Mouse (Mus musculus): ENCODE measurements around the gene Adh1. TPM values are rescaled to one million over a fixed set of nuclear protein-coding genes. Genes with fewer than 3 reads are reported as not detected.

The Adh1 gene
- polyA plus RNA-seq, 1 experiment from 2014 or later: 160 TPM

DNA sequence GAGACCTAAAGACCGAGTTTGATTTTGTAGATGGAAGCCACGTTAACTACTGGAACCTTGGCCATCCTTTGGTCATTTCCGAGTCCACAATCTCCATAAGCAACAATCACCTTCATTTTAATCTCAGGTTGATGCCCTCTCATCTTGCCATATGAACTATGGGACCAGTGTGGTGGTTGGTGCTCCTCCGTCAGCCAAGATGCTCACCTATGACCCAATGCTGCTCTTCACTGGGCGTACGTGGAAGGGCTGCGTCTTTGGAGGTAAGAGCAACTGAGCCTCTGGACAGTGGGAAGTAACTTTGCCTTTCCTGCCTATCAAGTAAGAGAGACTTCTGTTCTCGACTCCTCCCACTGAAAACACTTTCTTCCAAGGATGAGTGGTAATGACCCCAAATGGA, 33.0 kb upstream of the Adh1 start:
- no peak for TF ChIP-seq CTCF (IDR thresholded peaks at IDR 0.05; ENCODE audit: low read depth)
- ATAC-seq (replicated peaks; ENCODE audit: low FRiP score, low read depth) (no peak), DNase-seq (ENCODE audit: low spot score) (no peak)
- 91% methylated on average over 8 of the region's 8 CpGs for WGBS
- Histone ChIP-seq H3K4me1 (replicated peaks; ENCODE audit: insufficient read depth, low read length) (no peaks in the 10 kb centered on the region), H3K9ac (ENCODE audit: low read depth, low read length) (no peak overlapping the region), H3K4me3 (replicated peaks; ENCODE audit: low read depth, low read length) (no peak overlapping the region), H3K4me2 (ENCODE audit: low read length) (no peak overlapping the region), H3K36me3 (ENCODE audit: insufficient read depth, low read length) (no peaks in the 10 kb centered on the region), H3K27me3 (ENCODE audit: insufficient read depth, low read length) (no peaks in the 10 kb centered on the region), H3K27ac (no peak overlapping the region), H3K9me3 (replicated peaks; ENCODE audit: low read length) (no peaks in the 10 kb centered on the region)

- TF ChIP-seq CTCF (IDR thresholded peaks at IDR 0.05; ENCODE audit: low read depth): no peak
- WGBS: 68% methylated on average over 1 of the region's 1 CpGs
- H3K9me3 ChIP-seq (replicated peaks; ENCODE audit: low read length): no peaks in the 10 kb centered on the region
- DNase-seq (ENCODE audit: low spot score) (peak; percentile 32), ATAC-seq (replicated peaks; ENCODE audit: low FRiP score, low read depth) (no peak)
- H3K27me3 ChIP-seq (ENCODE audit: insufficient read depth, low read length): no peaks in the 10 kb centered on the region
- no peak overlapping the region for H3K9ac ChIP-seq (ENCODE audit: low read depth, low read length)
- no peaks in the 10 kb centered on the region for H3K36me3 ChIP-seq (ENCODE audit: insufficient read depth, low read length)
- H3K4me2 ChIP-seq (ENCODE audit: low read length): no peak overlapping the region
- H3K4me3 ChIP-seq (replicated peaks; ENCODE audit: low read depth, low read length): no peak overlapping the region
- no peaks in the 10 kb centered on the region for H3K4me1 ChIP-seq (replicated peaks; ENCODE audit: insufficient read depth, low read length)
- no peak overlapping the region for H3K27ac ChIP-seq
These were observed 31.3 kb upstream of the Adh1 start for GRCm38 (mm10) chr3:138229448-138229847.

- ATAC-seq (replicated peaks; ENCODE audit: low FRiP score, low read depth) (no peak), DNase-seq (ENCODE audit: low spot score) (no peak)
- H3K36me3 ChIP-seq (ENCODE audit: insufficient read depth, low read length): no peaks in the 10 kb centered on the region
- no peaks in the 10 kb centered on the region for H3K9me3 ChIP-seq (replicated peaks; ENCODE audit: low read length)
- no peaks in the 10 kb centered on the region for H3K27me3 ChIP-seq (ENCODE audit: insufficient read depth, low read length)
- no peaks in the 10 kb centered on the region for H3K4me1 ChIP-seq (replicated peaks; ENCODE audit: insufficient read depth, low read length)
- no peak overlapping the region for H3K4me2 ChIP-seq (ENCODE audit: low read length)
- no peak overlapping the region for H3K4me3 ChIP-seq (replicated peaks; ENCODE audit: low read depth, low read length)
- 90% methylated on average over 3 of the region's 3 CpGs for WGBS
- no peak for TF ChIP-seq CTCF (IDR thresholded peaks at IDR 0.05; ENCODE audit: low read depth)
- H3K9ac ChIP-seq (ENCODE audit: low read depth, low read length): no peak overlapping the region
- no peak overlapping the region for H3K27ac ChIP-seq
These were observed 30.5 kb upstream of the Adh1 start for GRCm38 (mm10) chr3:138230266-138230665.

- H3K9me3 ChIP-seq (replicated peaks; ENCODE audit: low read length): no peaks in the 10 kb centered on the region
- no peak for TF ChIP-seq CTCF (IDR thresholded peaks at IDR 0.05; ENCODE audit: low read depth)
- H3K27me3 ChIP-seq (ENCODE audit: insufficient read depth, low read length): no peaks in the 10 kb centered on the region
- H3K4me3 ChIP-seq (replicated peaks; ENCODE audit: low read depth, low read length): no peak overlapping the region
- H3K27ac ChIP-seq: no peak overlapping the region
- no peak overlapping the region for H3K4me2 ChIP-seq (ENCODE audit: low read length)
- WGBS: 83% methylated on average over 2 of the region's 2 CpGs
- no peak for DNase-seq (ENCODE audit: low spot score)
- H3K9ac ChIP-seq (ENCODE audit: low read depth, low read length): no peak overlapping the region
- H3K4me1 ChIP-seq (replicated peaks; ENCODE audit: insufficient read depth, low read length): no peaks in the 10 kb centered on the region
- ATAC-seq (replicated peaks; ENCODE audit: low FRiP score, low read depth): no peak
- no peaks in the 10 kb centered on the region for H3K36me3 ChIP-seq (ENCODE audit: insufficient read depth, low read length)
These were observed 29.3 kb upstream of the Adh1 start for GRCm38 (mm10) chr3:138231531-138231930.

DNA sequence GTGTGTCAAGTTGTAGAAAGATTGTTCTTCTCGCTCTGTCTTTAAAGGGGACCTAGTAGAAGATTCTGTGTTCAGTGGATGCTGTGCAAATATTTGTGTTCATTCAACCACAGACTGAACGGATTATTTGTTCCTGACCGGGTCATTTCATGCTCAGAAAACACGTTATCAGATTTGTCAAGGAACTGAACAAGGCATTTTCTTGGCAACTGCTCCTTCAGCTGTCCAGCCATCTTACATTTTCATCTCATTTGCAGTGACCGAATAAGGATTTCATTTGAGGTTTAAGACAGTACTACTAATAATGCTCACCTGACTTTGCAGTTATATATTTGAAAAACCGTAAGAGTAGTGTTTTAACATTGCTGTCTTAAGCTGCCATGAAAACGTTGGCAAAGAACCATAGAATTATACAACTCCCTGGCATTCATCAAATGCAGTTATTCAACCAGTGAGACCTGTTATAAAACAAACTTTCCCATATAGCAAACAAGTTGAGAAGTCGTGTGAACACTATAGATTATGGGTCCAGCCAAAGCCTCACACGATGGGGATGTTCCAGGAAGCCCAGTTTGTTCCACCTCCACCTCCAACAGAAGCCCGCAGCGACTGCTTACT, 24.1 kb upstream of the Adh1 start:
- H3K36me3 ChIP-seq (ENCODE audit: insufficient read depth, low read length): no peaks in the 10 kb centered on the region
- no peak overlapping the region for H3K9ac ChIP-seq (ENCODE audit: low read depth, low read length)
- no peak overlapping the region for H3K4me3 ChIP-seq (replicated peaks; ENCODE audit: low read depth, low read length)
- DNase-seq (ENCODE audit: low spot score): no peak
- peaks cover 5% of the 10 kb centered on the region for H3K4me1 ChIP-seq (replicated peaks; ENCODE audit: insufficient read depth, low read length)
- no peaks in the 10 kb centered on the region for H3K9me3 ChIP-seq (replicated peaks; ENCODE audit: low read length)
- TF ChIP-seq CTCF (IDR thresholded peaks at IDR 0.05; ENCODE audit: low read depth): no peak
- H3K27ac ChIP-seq: no peak overlapping the region
- 50% methylated on average over 11 of the region's 11 CpGs for WGBS
- no peak for ATAC-seq (replicated peaks; ENCODE audit: low FRiP score, low read depth)
- H3K27me3 ChIP-seq (ENCODE audit: insufficient read depth, low read length): no peaks in the 10 kb centered on the region
- H3K4me2 ChIP-seq (ENCODE audit: low read length): no peak overlapping the region

GRCm38 (mm10) chr3:138238046-138238445, 22.7 kb upstream of the Adh1 start:
- no peak overlapping the region for H3K9ac ChIP-seq (ENCODE audit: low read depth, low read length)
- no peaks in the 10 kb centered on the region for H3K9me3 ChIP-seq (replicated peaks; ENCODE audit: low read length)
- ATAC-seq (replicated peaks; ENCODE audit: low FRiP score, low read depth) (no peak), DNase-seq (ENCODE audit: low spot score) (no peak)
- H3K36me3 ChIP-seq (ENCODE audit: insufficient read depth, low read length): no peaks in the 10 kb centered on the region
- no peak overlapping the region for H3K27ac ChIP-seq
- no peak overlapping the region for H3K4me2 ChIP-seq (ENCODE audit: low read length)
- no peak overlapping the region for H3K4me3 ChIP-seq (replicated peaks; ENCODE audit: low read depth, low read length)
- peaks cover 13% of the 10 kb centered on the region for H3K4me1 ChIP-seq (replicated peaks; ENCODE audit: insufficient read depth, low read length)
- TF ChIP-seq CTCF (IDR thresholded peaks at IDR 0.05; ENCODE audit: low read depth): no peak
- WGBS: 76% methylated on average over 10 of the region's 10 CpGs
- H3K27me3 ChIP-seq (ENCODE audit: insufficient read depth, low read length): no peaks in the 10 kb centered on the region

DNA sequence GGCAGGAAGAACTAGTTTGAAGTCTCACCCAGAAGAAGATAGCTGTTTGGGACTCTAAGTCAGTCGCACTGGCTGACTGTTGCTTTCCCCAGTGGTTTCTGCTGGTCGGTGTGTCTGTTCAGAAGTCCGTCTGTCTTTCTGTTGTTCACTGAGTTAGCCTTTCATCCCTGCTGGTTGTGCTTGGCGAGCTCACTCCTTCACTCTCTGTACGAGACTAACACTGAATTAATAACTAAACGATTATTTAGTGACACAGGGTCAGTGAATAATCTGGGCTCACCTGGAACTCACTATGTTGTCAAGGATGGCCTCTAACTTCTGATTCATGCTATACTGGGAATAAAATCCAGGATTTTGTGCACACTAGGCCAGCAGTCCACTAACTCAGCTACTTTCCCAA, 21.3 kb upstream of the Adh1 start:
- H3K4me1 ChIP-seq (replicated peaks; ENCODE audit: insufficient read depth, low read length): peaks cover 18% of the 10 kb centered on the region
- no peak overlapping the region for H3K27ac ChIP-seq
- no peak for DNase-seq (ENCODE audit: low spot score)
- no peak overlapping the region for H3K4me2 ChIP-seq (ENCODE audit: low read length)
- no peak overlapping the region for H3K4me3 ChIP-seq (replicated peaks; ENCODE audit: low read depth, low read length)
- TF ChIP-seq CTCF (IDR thresholded peaks at IDR 0.05; ENCODE audit: low read depth): no peak
- 79% methylated on average over 6 of the region's 6 CpGs for WGBS
- ATAC-seq (replicated peaks; ENCODE audit: low FRiP score, low read depth): no peak
- no peaks in the 10 kb centered on the region for H3K27me3 ChIP-seq (ENCODE audit: insufficient read depth, low read length)
- no peaks in the 10 kb centered on the region for H3K9me3 ChIP-seq (replicated peaks; ENCODE audit: low read length)
- no peaks in the 10 kb centered on the region for H3K36me3 ChIP-seq (ENCODE audit: insufficient read depth, low read length)
- no peak overlapping the region for H3K9ac ChIP-seq (ENCODE audit: low read depth, low read length)

Data from kidney, postnatal 0 days (tissue).